Mouse (Mus musculus) brain, adult 10 weeks (tissue): Measurements from ENCODE around the gene Pkp1. TPM values are rescaled to one million over a fixed set of nuclear protein-coding genes. Genes with fewer than 3 reads are reported as not detected.

Experiments used
- polyA plus RNA-seq: library from polyadenylated mRNA; stranded (reverse); fragments of 350-450 nt; fragmentation: Illumina TruSeq; extraction: RNeasy Lipid Tissue Mini Kit (QIAGEN cat#74804); gene quantifications from one replicate; pipeline ENCODE4 v1.2.3, GENCODE M21; 2015; ENCODE audit warnings: low read depth, low replicate concordance

The Pkp1 gene
- 0.22 TPM for polyA plus RNA-seq

GRCm38 (mm10) chr1:135918644-135919407 lies at the start of gene Pkp1:
Gene Pkp1 (minus strand): TSS chr1:135919207.

GRCm38 (mm10) chr1:135835716-135836483 lies 83.1 kb downstream of the Pkp1 start, which contains the start of gene Tnnt2:
Gene Tnnt2 (plus strand): TSS chr1:135836354.

Other genes starting within 250 kb of the Pkp1 start
- 495 TPM for gene Csrp1, start 199.1 kb downstream of the Pkp1 start, polyA plus RNA-seq
- gene Phlda3, start 153.1 kb downstream of the Pkp1 start, polyA plus RNA-seq = 46.4 TPM
- gene Tnni1, start 139.8 kb downstream of the Pkp1 start, polyA plus RNA-seq = 14.4 TPM
- 1.5 TPM for gene Lad1, start 100.6 kb downstream of the Pkp1 start, polyA plus RNA-seq
- 8.5 TPM for gene Tnnt2, start 82.9 kb downstream of the Pkp1 start, polyA plus RNA-seq
- 9.1 TPM for gene Igfn1, start 87.1 kb upstream of the Pkp1 start, polyA plus RNA-seq
- gene Tmem9, start 88.9 kb upstream of the Pkp1 start, polyA plus RNA-seq = 102 TPM
- gene Ascl5, start 131.6 kb upstream of the Pkp1 start, polyA plus RNA-seq = not detected
- 1.8 TPM for gene Cacna1s, start 133.5 kb upstream of the Pkp1 start, polyA plus RNA-seq
- gene Kif21b, start 212.2 kb upstream of the Pkp1 start, polyA plus RNA-seq = 24.9 TPM